Mouse (Mus musculus): ENCODE measurements around the gene Mical1. TPM values are rescaled to one million over a fixed set of nuclear protein-coding genes. Genes with fewer than 3 reads are reported as not detected.

Mical1 gene
- polyA plus RNA-seq, 1 experiment from 2014 or later: 27.9 TPM

GRCm38 (mm10) chr10:41479961-41480360, 3.8 kb downstream of the Mical1 start:
- Histone ChIP-seq H3K9ac (replicated peaks) (no peak overlapping the region), H3K4me2 (replicated peaks) (no peak overlapping the region), H3K36me3 (peaks cover 54% of the 10 kb centered on the region), H3K27ac (no peak overlapping the region), H3K4me1 (replicated peaks) (peaks cover 27% of the 10 kb centered on the region), H3K9me3 (no peaks in the 10 kb centered on the region), H3K27me3 (no peaks in the 10 kb centered on the region), H3K4me3 (replicated peaks) (no peak overlapping the region)
- no peak for ATAC-seq
- WGBS: 94% methylated on average over 3 of the region's 3 CpGs

DNA sequence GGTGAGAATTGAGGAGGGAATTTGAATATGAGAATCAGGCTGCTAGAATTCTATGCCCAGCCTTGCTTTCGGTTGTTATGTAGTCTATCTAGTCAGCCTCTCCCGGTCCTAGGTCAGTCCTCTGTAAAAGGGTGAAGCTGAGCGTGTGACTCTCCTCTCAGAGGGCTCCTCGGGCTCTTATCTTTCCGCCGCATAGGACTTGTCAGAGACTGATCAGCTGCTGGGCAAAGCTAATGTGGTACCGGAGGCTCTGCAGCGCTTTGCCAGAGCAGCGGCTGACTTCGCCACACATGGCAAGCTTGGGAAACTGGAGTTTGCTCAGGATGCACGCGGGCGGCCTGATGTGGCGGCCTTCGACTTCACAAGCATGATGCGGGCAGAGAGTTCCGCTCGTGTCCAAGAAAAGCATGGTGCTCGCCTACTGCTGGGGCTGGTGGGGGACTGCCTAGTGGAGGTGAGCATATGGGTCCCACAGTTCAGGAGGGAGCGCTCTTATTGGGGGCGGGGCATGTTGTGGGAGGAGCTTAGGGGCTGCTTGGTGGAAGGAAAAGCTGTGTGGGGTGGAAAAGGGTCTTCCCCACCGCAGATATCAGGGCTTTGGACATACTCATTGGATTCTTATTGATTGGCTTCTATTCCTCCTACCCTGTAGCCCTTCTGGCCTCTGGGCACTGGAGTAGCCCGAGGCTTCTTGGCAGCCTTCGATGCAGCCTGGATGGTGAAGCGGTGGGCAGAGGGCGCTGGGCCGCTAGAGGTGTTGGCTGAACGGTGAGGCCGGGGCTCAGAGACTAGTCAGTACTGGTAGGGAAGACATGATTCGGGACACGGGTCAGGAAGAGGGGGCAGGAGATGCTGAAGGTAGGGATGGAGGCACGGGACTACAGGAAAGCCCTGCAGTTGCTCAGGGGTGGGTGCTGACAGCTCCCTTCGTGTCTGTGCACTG, 5.1 kb downstream of the Mical1 start:
- ATAC-seq: no peak
- 76% methylated on average over 33 of the region's 33 CpGs for WGBS

GRCm38 (mm10) chr10:41482446-41482845, 6.3 kb downstream of the Mical1 start:
- H3K27me3 ChIP-seq: no peaks in the 10 kb centered on the region
- H3K9me3 ChIP-seq: no peaks in the 10 kb centered on the region
- no peak overlapping the region for H3K4me2 ChIP-seq (replicated peaks)
- peaks cover 78% of the 10 kb centered on the region for H3K36me3 ChIP-seq
- 85% methylated on average over 7 of the region's 7 CpGs for WGBS
- ATAC-seq: no peak
- no peak overlapping the region for H3K27ac ChIP-seq
- H3K4me3 ChIP-seq (replicated peaks): no peak overlapping the region
- peaks cover 21% of the 10 kb centered on the region for H3K4me1 ChIP-seq (replicated peaks)
- 0 out of 2 replicates have a peak overlapping the region, but pooled peaks have one; percentile 23 for H3K9ac ChIP-seq (replicated peaks)

More for the DNA sequence above, 5.1 kb downstream of the Mical1 start:
- Histone ChIP-seq H3K9me3 (no peaks in the 10 kb centered on the region), H3K4me3 (replicated peaks) (no peak overlapping the region), H3K4me1 (replicated peaks) (peaks cover 21% of the 10 kb centered on the region), H3K27me3 (no peaks in the 10 kb centered on the region), H3K36me3 (peaks cover 67% of the 10 kb centered on the region), H3K4me2 (replicated peaks) (no peak overlapping the region), H3K27ac (no peak overlapping the region), H3K9ac (replicated peaks) (no peak overlapping the region)

- H3K4me3 ChIP-seq (replicated peaks): no peak overlapping the region
- H3K27ac ChIP-seq: no peak overlapping the region
- H3K9ac ChIP-seq (replicated peaks): no peak overlapping the region
- H3K27me3 ChIP-seq: no peaks in the 10 kb centered on the region
- H3K4me1 ChIP-seq (replicated peaks): peaks cover 36% of the 10 kb centered on the region
- peaks cover 69% of the 10 kb centered on the region for H3K36me3 ChIP-seq
- ATAC-seq: no peak
- no peaks in the 10 kb centered on the region for H3K9me3 ChIP-seq
- no peak overlapping the region for H3K4me2 ChIP-seq (replicated peaks)
- WGBS: 93% methylated on average over 16 of the region's 16 CpGs
Measured at GRCm38 (mm10) chr10:41485778-41486177, 9.7 kb downstream of the Mical1 start.

- peaks cover 62% of the 10 kb centered on the region for H3K36me3 ChIP-seq
- H3K4me1 ChIP-seq (replicated peaks): peaks cover 39% of the 10 kb centered on the region
- no peak overlapping the region for H3K9ac ChIP-seq (replicated peaks)
- ATAC-seq: no peak
- H3K4me3 ChIP-seq (replicated peaks): no peak overlapping the region
- 77% methylated on average over 14 of the region's 14 CpGs for WGBS
- 0 out of 2 replicates have a peak, but pooled peaks cover 3% of the 10 kb centered on the region for H3K27me3 ChIP-seq
- no peak overlapping the region; the same call in 1 of the 2 replicates for H3K27ac ChIP-seq
- no peaks in the 10 kb centered on the region for H3K9me3 ChIP-seq
- H3K4me2 ChIP-seq (replicated peaks): no peak overlapping the region
Measured at GRCm38 (mm10) chr10:41486506-41487170, 10.5 kb downstream of the Mical1 start.

DNA sequence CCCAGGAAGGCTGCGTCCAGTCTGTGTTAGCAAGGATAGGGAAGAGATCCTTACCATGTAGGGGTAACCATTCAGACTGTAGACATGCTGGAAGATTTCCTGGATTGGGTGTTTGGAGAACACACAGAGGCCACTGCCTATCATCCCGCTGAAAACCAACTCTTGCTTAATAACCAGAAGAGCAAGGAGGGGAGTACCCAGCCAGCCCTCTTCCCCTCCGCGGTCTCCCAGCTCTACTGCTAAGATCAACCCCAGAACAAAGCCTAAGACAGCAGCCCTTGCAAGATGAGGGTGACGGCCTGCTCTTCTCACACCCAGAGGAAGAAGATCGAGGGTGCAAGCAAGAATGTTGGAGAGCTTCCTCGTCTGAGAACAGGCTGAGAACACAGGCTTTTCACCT, 12.8 kb downstream of the Mical1 start:
- Histone ChIP-seq H3K27ac (no peak overlapping the region), H3K4me1 (replicated peaks) (peaks cover 39% of the 10 kb centered on the region), H3K4me2 (replicated peaks) (peak overlapping the region; percentile 85), H3K9me3 (no peaks in the 10 kb centered on the region), H3K9ac (replicated peaks) (peak overlapping the region; percentile 58; the same call in 1 of the 2 replicates), H3K4me3 (replicated peaks) (peak overlapping the region; percentile 66), H3K36me3 (peaks cover 40% of the 10 kb centered on the region), H3K27me3 (0 out of 2 replicates have a peak, but pooled peaks cover 3% of the 10 kb centered on the region)
- no peak for ATAC-seq
- 58% methylated on average over 7 of the region's 7 CpGs for WGBS

DNA sequence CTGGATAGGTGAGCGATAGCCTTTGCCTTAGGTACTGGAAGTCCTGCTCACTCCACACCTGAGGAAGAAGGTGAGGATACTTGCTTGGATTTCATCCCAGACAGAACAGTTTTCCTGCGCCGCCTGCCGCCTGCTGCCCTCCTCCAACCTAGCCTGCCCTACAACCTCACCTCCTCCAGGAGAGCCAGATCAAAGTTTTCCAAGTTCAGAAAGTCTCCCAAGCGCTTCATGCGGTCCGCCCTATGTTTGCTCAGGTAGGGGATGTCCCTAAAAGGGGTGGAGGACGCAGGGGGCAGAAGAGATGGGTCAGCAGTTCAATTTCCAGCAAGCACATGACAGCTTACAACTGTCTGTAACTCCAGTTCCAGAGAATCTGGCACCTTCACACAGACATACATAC, 13.2 kb downstream of the Mical1 start:
- Histone ChIP-seq H3K4me3 (replicated peaks) (peak overlapping the region; percentile 66), H3K27me3 (0 out of 2 replicates have a peak, but pooled peaks cover 3% of the 10 kb centered on the region), H3K27ac (no peak overlapping the region), H3K36me3 (peaks cover 36% of the 10 kb centered on the region), H3K9me3 (no peaks in the 10 kb centered on the region), H3K4me2 (replicated peaks) (peak overlapping the region; percentile 85), H3K4me1 (replicated peaks) (peaks cover 39% of the 10 kb centered on the region), H3K9ac (replicated peaks) (peak overlapping the region; percentile 58)
- ATAC-seq: peak; percentile 16; the same call in 1 of the 2 replicates
- 36% methylated on average over 8 of the region's 8 CpGs for WGBS

DNA sequence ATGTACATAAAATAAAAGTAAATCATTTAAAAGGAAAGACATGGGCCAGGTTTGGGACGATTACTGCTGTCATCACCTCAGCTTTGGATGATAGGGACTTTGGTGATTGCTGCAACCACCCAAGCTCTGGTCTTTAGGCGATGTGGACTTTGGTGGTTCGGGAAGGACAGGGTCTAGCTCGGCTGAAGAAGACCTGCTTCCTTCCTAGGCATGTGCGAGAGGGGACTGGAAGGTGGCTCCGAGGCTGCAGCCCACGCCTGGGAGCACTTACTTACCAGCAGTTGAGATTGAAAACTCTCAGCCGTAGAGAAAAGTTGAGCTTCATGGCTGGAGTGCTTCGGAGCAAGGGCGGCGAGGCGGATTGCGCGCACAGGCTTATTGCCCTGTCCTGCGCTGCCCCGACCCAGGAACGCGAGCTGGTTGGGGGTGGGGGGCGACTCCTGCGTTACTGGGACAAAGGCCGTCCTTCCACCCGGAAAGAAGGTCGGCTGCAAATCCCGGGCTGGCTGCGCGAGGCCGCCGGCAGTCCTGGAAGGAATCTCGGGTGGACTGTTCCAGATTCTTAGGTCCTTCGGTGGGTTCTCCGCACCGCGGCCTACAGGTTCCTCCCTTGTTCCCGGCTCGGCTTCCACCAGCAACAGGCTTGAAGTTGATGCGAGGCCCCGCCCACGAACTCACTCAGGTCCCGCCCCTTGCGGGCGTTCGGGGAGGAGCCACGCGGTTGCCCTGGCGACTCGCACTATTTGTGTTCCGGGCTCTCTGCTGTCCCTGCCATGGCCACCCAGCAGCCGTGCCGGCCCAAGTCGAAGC, 13.8 kb downstream of the Mical1 start, which contains the start of the genes Smpd2 and Ppil6:
Gene Smpd2 (minus strand): TSS at position 662 of the 810 bp plus-strand sequence.
Gene Ppil6 (plus strand): TSS at position 732 of the 810 bp plus-strand sequence.
- Histone ChIP-seq H3K36me3 (peaks cover 30% of the 10 kb centered on the region), H3K27me3 (0 out of 2 replicates have a peak, but pooled peaks cover 3% of the 10 kb centered on the region), H3K27ac (no peak within 1 kb of the TSS), H3K4me3 (replicated peaks) (peak within 1 kb of the TSS; percentile 66), H3K4me2 (replicated peaks) (peak within 1 kb of the TSS; percentile 85), H3K4me1 (replicated peaks) (peaks cover 39% of the 10 kb centered on the region), H3K9ac (replicated peaks) (peak within 1 kb of the TSS; percentile 72), H3K9me3 (no peaks in the 10 kb centered on the region)
- ATAC-seq: peak; percentile 95
- under 1% methylated on average over 50 of the region's 50 CpGs for WGBS

DNA sequence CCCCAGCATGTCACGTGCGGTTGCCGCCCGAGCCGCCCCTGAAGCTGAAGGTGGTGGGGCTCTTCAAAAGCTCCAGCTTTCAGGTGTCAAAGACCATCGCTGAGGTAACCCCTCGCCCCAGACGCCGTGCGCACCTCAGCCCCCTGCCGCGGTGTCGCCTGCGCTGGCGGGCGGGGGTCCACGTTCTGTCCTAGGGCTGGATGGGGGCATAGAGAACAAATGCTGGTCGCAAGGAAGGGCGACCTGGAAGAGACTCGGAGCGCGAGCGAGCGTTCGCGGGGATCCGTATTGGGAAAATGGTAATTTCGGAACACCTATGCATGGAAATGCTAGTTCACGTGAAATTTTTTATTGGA, 14.4 kb downstream of the Mical1 start:
- WGBS: under 1% methylated on average over 29 of the region's 29 CpGs
- H3K27ac ChIP-seq: no peak overlapping the region

GRCm38 (mm10) chr10:41491111-41491510, 15.0 kb downstream of the Mical1 start:
- 64% methylated on average over 4 of the region's 4 CpGs for WGBS
- Histone ChIP-seq H3K36me3 (peaks cover 18% of the 10 kb centered on the region), H3K27ac (no peak overlapping the region), H3K4me1 (replicated peaks) (peaks cover 39% of the 10 kb centered on the region), H3K9ac (replicated peaks) (no peak overlapping the region), H3K4me2 (replicated peaks) (peak overlapping the region; percentile 85), H3K27me3 (0 out of 2 replicates have a peak, but pooled peaks cover 3% of the 10 kb centered on the region), H3K9me3 (no peaks in the 10 kb centered on the region), H3K4me3 (replicated peaks) (no peak overlapping the region)
- ATAC-seq: no peak

More for the DNA sequence above, 14.4 kb downstream of the Mical1 start:
- H3K4me2 ChIP-seq (replicated peaks): peak overlapping the region; percentile 85
- 0 out of 2 replicates have a peak, but pooled peaks cover 3% of the 10 kb centered on the region for H3K27me3 ChIP-seq
- peaks cover 39% of the 10 kb centered on the region for H3K4me1 ChIP-seq (replicated peaks)
- H3K9me3 ChIP-seq: no peaks in the 10 kb centered on the region
- ATAC-seq: peak; percentile 81
- H3K4me3 ChIP-seq (replicated peaks): peak overlapping the region; percentile 66
- H3K9ac ChIP-seq (replicated peaks): peak overlapping the region; percentile 72
- peaks cover 24% of the 10 kb centered on the region for H3K36me3 ChIP-seq

- no peak overlapping the region for H3K27ac ChIP-seq
- H3K36me3 ChIP-seq: no peaks in the 10 kb centered on the region
- no peak overlapping the region for H3K9ac ChIP-seq (replicated peaks)
- no peak overlapping the region for H3K4me2 ChIP-seq (replicated peaks)
- no peaks in the 10 kb centered on the region for H3K4me1 ChIP-seq (replicated peaks)
- H3K9me3 ChIP-seq: no peaks in the 10 kb centered on the region
- WGBS: 76% methylated on average over 4 of the region's 4 CpGs
- no peak for ATAC-seq
- no peaks in the 10 kb centered on the region for H3K27me3 ChIP-seq
- no peak overlapping the region for H3K4me3 ChIP-seq (replicated peaks)
Measured at GRCm38 (mm10) chr10:41500941-41501340, 24.8 kb downstream of the Mical1 start.
